Mouse (Mus musculus) hindbrain, embryonic 14.5 days (tissue): Measurements from ENCODE around the gene Rbm33. TPM values are rescaled to one million over a fixed set of nuclear protein-coding genes. Genes with fewer than 3 reads are reported as not detected.
A peak's percentile ranks its signal among the peaks of the same experiment; 100 is the strongest.

Experiments
- ATAC-seq: fragments of 200-750 bp; cut with Nextera tagmentation; 2 replicates; pipeline ENCODE4 v1.8.0; 2017; ENCODE audit warnings: moderate number of reproducible peaks, mild to moderate bottlenecking, moderate TSS enrichment, moderate library complexity; ENCODE audit not compliant: low FRiP score
- DNase-seq: peaks from one replicate; pipeline ENCODE4 v3.0.0-alpha.2; 2015; ENCODE audit warnings: low spot score
- H3K27ac ChIP-seq: fragments of 300-500 bp; sonication (generic); 2 replicates; pipeline ENCODE4 v1.5.1; 2014; ENCODE audit warnings: mild to moderate bottlenecking, moderate library complexity
- H3K27me3 ChIP-seq: fragments of 300-500 bp; sonication (generic); 2 replicates; pipeline ENCODE4 v1.6.1; 2014; ENCODE audit warnings: mild to moderate bottlenecking, low read length, mixed read lengths; ENCODE audit not compliant: control insufficient read depth, insufficient read depth
- H3K36me3 ChIP-seq: fragments of 300-500 bp; sonication (generic); replicated peaks from 2 replicates; pipeline ENCODE4 v1.6.1; 2014; ENCODE audit not compliant: control insufficient read depth, insufficient read depth
- H3K4me1 ChIP-seq: fragments of 300-500 bp; sonication (generic); replicated peaks from 2 replicates; pipeline ENCODE4 v1.6.1; 2014; ENCODE audit warnings: antibody characterized with exemption, low read length, mixed read lengths; ENCODE audit not compliant: control insufficient read depth, insufficient read depth
- H3K4me2 ChIP-seq: fragments of 300-500 bp; sonication (generic); replicated peaks from 2 replicates; pipeline ENCODE4 v1.6.1; 2014; ENCODE audit warnings: mild to moderate bottlenecking, moderate library complexity
- H3K4me3 ChIP-seq: fragments of 300-500 bp; sonication (generic); replicated peaks from 2 replicates; pipeline ENCODE4 v1.5.1; 2014; ENCODE audit warnings: mild to moderate bottlenecking, low read length
- H3K9ac ChIP-seq: fragments of 300-500 bp; sonication (generic); 2 replicates; pipeline ENCODE4 v1.6.1; 2014
- H3K9me3 ChIP-seq: fragments of 300-500 bp; sonication (generic); 2 replicates; pipeline ENCODE4 v1.6.1; 2016; ENCODE audit warnings: low read length; ENCODE audit not compliant: control insufficient read depth
- WGBS: fragments of 180-500 bp; shearing (Covaris S2); extraction: QIAGEN DNeasy Blood & Tissue Kit; methylation state at CpG from one replicate; pipeline ENCODE4 v1.1.7; 2014; 5-methylcytosine and 5-hydroxymethylcytosine counted together
- polyA plus RNA-seq: library from polyadenylated mRNA; unstranded; fragments of >200 nt; fragmentation: Nextera tagmentation; extraction: Ambion mirVana; gene quantifications from 2 replicates; pipeline ENCODE4 v1.2.1, GENCODE M21; 2014

Gene Rbm33
- polyA plus RNA-seq, 1 experiment from 2014 or later, result 20.2 TPM

DNA sequence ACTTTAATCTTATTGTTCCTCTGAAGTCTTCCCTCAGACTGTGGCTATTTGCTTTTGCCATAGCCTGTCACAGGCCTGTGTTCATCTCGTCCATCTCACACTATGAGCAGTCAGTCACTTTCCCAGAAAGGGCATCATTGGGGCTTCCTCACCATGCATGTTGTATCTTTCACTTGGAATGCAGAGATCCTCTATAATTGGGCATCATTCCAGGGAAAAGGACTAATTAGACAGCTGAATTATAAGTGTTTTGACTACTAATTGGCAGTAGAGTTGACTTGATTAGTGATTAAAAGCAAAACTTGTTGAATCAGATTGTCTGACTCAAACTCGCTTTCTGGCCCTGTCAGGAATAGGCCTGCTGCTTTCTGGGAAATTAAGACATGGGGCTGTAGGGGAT is 43.8 kb downstream of the Rbm33 start:
- no peak overlapping the region for H3K4me3 ChIP-seq
- H3K27me3 ChIP-seq, result no peaks in the 10 kb centered on the region
- no peak overlapping the region for H3K27ac ChIP-seq
- no peak overlapping the region for H3K4me2 ChIP-seq
- H3K9ac ChIP-seq, result no peak overlapping the region
- 83% methylated on average over 2 of the region's 2 CpGs for WGBS
- H3K4me1 ChIP-seq, result no peaks in the 10 kb centered on the region
- no peaks in the 10 kb centered on the region for H3K9me3 ChIP-seq
- DNase-seq (no peak), ATAC-seq (no peak)
- peaks cover 82% of the 10 kb centered on the region for H3K36me3 ChIP-seq

DNA sequence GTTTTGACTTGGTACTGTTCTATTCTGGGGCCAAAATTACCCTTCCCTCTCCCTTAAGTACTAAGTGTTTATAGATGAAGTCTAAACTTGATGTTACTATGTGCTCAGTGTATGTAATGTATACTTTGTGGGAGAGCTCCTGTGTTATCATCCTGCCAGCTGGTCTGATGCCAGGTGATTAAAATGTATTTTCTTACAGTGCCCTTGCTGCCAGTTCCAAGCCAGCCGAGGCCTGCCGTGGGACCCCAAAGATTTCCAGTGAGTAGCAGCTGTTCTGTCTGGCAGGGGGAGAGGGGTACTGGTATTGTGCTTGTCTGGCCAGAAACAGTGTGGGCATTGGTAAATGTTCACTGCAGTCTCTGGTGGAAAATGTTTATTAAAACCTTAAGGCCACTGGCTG is 51.1 kb downstream of the Rbm33 start:
- H3K27ac ChIP-seq, result peak overlapping the region; percentile 59; the same call in 1 of the 2 replicates
- peak; percentile 68; the same call in 1 of the 2 replicates for ATAC-seq

DNA sequence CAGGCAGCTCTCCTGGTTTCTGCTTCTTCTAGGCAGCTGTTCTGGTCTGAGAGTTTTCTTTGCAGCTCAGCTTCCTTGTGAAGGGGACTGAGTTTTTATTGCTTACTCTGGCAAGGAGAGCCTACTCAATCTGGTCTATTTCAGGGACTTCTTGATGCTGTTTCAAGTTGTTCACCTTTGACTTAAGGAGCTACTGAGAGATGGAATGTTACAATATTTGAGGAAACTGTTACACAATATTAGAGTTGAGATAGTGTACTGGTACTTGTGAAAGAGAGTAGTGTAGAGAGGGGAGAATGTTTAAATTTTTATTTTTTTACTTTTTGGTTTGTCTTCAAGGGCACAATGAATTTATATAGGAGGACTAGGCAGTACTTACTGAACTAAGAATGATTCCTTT is 53.9 kb downstream of the Rbm33 start:
- Histone ChIP-seq H3K9me3 (no peaks in the 10 kb centered on the region), H3K4me3 (no peak overlapping the region), H3K4me1 (no peaks in the 10 kb centered on the region; the same call in 1 of the 2 replicates), H3K27me3 (no peaks in the 10 kb centered on the region), H3K4me2 (no peak overlapping the region), H3K9ac (no peak overlapping the region), H3K36me3 (peaks cover 41% of the 10 kb centered on the region), H3K27ac (no peak overlapping the region; the same call in 1 of the 2 replicates)
- DNase-seq, result no peak
- no peak for ATAC-seq

More for the DNA sequence above, 51.1 kb downstream of the Rbm33 start:
- no peak overlapping the region for H3K4me2 ChIP-seq
- DNase-seq, result peak; percentile 39
- H3K36me3 ChIP-seq, result peaks cover 68% of the 10 kb centered on the region
- H3K4me3 ChIP-seq, result no peak overlapping the region
- H3K9ac ChIP-seq, result no peak overlapping the region
- H3K9me3 ChIP-seq, result no peaks in the 10 kb centered on the region
- no peaks in the 10 kb centered on the region for H3K4me1 ChIP-seq
- H3K27me3 ChIP-seq, result no peaks in the 10 kb centered on the region
- WGBS, result 42% methylated on average over 2 of the region's 2 CpGs

DNA sequence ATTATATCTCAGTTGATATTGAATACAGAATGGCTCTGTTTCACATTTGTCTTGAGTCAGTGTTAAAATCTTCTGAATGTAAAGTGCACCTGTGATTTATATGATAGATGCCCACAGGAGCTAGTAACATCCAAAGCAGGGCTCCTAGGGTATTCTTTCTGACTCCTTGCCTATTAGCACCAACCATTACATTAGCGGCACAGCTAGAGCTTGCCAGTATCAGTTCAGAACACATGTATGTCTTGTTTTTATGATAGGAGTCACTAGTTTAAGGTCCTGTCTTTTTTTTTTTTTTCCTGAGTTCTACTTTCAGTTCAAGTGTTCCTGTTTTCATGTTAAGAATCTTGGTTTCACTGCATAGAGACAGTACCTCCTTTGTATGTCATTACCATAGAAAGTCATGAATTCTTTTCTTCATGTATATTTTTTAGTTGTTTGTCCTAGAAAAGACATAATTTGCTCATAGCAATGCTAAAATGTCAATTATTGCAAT is 55.3 kb downstream of the Rbm33 start:
- WGBS, result 77% methylated on average over 1 of the region's 1 CpGs
- Histone ChIP-seq H3K9me3 (no peaks in the 10 kb centered on the region), H3K9ac (no peak overlapping the region), H3K36me3 (peaks cover 32% of the 10 kb centered on the region), H3K27ac (no peak overlapping the region), H3K4me2 (no peak overlapping the region), H3K4me3 (no peak overlapping the region), H3K27me3 (no peaks in the 10 kb centered on the region), H3K4me1 (no peaks in the 10 kb centered on the region; the same call in 1 of the 2 replicates)
- DNase-seq (no peak), ATAC-seq (no peak)

DNA sequence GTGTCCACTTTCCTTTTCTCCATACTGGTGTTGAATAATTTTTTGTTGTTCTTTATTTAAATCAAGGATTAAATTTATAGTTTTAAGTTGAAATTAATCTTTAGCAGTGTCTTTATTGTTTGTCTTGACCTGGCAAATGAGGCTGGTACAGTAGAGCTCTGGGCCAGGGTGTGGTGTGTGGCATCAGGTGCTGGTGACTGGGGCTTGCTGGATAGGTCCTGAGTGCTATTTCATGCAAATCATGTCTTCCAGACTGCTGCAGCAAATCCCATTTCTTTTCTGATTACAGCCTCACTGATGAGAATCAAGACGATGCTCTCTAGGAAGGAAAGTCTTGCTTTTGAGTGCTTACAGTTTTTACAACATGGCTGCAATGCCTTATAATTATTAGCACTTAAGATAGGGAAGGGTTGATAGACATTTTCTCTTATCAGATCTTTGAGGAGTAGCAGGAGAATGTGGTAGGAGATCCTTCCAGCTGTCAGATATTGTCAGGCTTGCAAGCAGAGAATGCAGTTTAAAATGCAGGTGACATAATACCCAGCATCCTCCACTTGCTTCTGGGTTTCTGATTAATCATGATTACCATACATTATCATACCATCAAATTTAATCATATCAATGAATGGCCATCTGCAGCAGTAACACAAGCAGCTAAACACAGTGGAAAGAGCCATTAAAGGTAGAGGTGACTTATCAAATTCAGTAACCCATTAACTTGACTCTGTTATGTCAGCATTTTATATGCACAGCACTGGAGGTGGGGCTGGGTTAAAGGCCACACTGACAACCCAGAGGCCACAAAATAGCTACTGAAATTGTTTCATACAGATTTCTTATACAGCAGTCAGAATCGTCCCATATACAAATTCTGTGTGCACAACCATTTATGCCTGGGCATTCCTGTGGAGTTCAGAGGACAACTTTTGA is 56.8 kb downstream of the Rbm33 start:
- DNase-seq (no peak), ATAC-seq (0 out of 2 replicates have a peak, but pooled peaks have one; percentile 6)
- 60% methylated on average over 2 of the region's 2 CpGs for WGBS

DNA sequence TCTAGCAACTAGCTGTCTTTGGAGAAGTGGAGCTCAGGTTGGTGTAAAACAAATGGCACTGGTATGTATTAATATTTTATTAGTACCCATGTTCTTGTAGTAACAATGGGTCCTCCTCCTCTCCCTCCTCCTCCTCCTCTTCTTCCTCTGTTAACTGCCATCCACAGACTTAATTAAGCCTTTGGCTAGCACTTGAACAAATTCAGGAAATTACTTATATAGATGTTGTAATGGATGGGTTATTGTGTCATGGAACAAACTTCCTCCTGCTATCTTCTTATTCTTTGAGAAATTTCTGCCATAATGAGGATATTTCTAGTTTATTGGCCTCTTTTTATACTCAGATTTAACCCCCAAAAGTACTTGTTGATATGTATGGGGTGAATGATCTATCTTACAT is 60.4 kb downstream of the Rbm33 start:
- Histone ChIP-seq H3K27me3 (no peaks in the 10 kb centered on the region), H3K9me3 (no peaks in the 10 kb centered on the region), H3K4me3 (no peak overlapping the region), H3K27ac (no peak overlapping the region), H3K9ac (no peak overlapping the region), H3K4me2 (no peak overlapping the region), H3K4me1 (no peaks in the 10 kb centered on the region; the same call in 1 of the 2 replicates), H3K36me3 (peaks cover 7% of the 10 kb centered on the region)
- DNase-seq, result no peak
- no peak for ATAC-seq

More for the DNA sequence above, 56.8 kb downstream of the Rbm33 start:
- Histone ChIP-seq H3K27ac (0 out of 2 replicates have a peak overlapping the region, but pooled peaks have one; percentile 54), H3K4me2 (no peak overlapping the region), H3K4me1 (no peaks in the 10 kb centered on the region; the same call in 1 of the 2 replicates), H3K4me3 (no peak overlapping the region), H3K36me3 (peaks cover 25% of the 10 kb centered on the region), H3K27me3 (no peaks in the 10 kb centered on the region), H3K9me3 (no peaks in the 10 kb centered on the region), H3K9ac (no peak overlapping the region)

DNA sequence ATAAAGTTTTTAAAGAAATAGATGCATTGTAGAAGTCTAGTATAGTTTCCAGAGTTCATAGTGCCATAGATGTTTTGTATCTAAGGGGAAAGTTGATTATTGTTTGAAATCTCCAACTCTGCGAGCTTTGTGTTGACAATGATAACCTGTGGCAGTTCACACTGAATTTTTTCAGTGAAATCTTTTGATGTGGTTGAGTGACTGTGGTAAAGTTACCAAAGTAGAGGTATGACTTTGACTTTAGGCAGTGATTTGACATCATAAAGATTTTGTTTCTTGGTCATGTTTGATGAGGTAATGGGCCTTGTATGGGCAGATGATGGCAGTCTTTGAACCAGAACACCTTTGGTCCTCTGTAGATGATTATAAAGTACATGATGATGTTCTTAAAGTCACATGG is 65.4 kb downstream of the Rbm33 start:
- Histone ChIP-seq H3K4me1 (no peaks in the 10 kb centered on the region), H3K9me3 (no peaks in the 10 kb centered on the region), H3K27me3 (no peaks in the 10 kb centered on the region), H3K9ac (no peak overlapping the region), H3K27ac (no peak overlapping the region), H3K36me3 (peaks cover 12% of the 10 kb centered on the region), H3K4me3 (no peak overlapping the region), H3K4me2 (no peak overlapping the region)
- DNase-seq (no peak), ATAC-seq (no peak)
- WGBS, result 91% methylated on average over 1 of the region's 1 CpGs

DNA sequence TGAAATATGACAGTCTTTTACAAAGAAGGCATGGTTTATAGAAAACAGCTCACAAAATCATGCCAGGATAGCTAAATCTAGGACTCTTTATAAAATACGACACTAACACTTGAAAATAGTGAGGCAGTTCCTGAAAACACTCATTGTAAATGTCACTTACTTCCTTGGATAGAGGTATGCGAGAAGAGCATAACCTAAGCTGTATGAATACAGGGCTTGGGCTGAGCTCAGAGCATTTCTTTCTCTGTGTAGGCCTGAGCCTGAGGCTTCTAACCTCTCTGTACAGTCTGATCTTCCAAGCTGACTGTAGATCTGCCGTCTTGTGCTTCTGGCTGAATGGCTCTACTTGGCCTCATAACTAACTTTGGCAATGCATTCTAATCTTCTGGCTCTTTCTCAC is 69.9 kb downstream of the Rbm33 start:
- DNase-seq (no peak), ATAC-seq (no peak)
- Histone ChIP-seq H3K27ac (no peak overlapping the region), H3K4me2 (no peak overlapping the region), H3K4me1 (no peaks in the 10 kb centered on the region), H3K9me3 (no peaks in the 10 kb centered on the region), H3K36me3 (peaks cover 54% of the 10 kb centered on the region), H3K4me3 (no peak overlapping the region), H3K27me3 (no peaks in the 10 kb centered on the region), H3K9ac (no peak overlapping the region)
- 96% methylated on average over 3 of the region's 3 CpGs for WGBS

DNA sequence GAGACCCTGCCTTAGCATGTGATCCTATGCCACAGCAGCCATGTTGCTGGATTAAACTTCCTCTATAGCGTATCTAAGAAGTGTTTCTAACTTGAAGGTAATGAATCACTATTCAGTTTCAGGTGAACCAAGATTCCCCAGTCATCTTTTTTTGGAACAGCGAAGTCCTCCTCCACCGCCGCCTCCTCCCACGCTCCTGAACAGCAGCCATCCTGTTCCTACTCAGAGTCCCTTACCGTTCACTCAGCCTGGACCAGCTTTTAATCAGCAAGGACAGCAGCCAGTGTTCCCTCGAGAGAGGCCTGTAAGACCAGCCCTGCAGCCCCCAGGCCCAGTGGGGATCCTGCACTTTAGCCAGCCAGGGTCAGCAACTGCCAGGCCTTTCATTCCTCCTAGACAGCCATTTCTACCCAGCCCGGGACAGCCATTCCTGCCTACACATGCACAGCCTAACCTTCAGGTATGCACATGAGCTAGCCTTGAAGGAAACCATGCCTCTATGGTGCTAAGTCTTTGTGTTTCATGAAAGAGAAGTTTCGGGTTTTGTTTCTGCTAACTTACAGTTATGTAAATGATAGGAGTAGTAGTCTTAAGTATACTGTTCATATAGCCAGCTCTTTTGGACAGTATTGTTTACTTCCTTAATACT is 70.7 kb downstream of the Rbm33 start:
- H3K9ac ChIP-seq, result no peak overlapping the region
- ATAC-seq, result peak; percentile 24; the same call in 1 of the 2 replicates
- no peak overlapping the region for H3K4me3 ChIP-seq
- no peak for DNase-seq
- WGBS, result 84% methylated on average over 9 of the region's 9 CpGs
- H3K27ac ChIP-seq, result peak overlapping the region; percentile 14; the same call in 1 of the 2 replicates
- no peaks in the 10 kb centered on the region for H3K27me3 ChIP-seq
- H3K36me3 ChIP-seq, result peaks cover 59% of the 10 kb centered on the region
- no peaks in the 10 kb centered on the region for H3K4me1 ChIP-seq
- no peak overlapping the region for H3K4me2 ChIP-seq
- H3K9me3 ChIP-seq, result no peaks in the 10 kb centered on the region
